Mouse (Mus musculus): ENCODE results near the gene Ppfia3.
A peak's percentile ranks its signal among the peaks of the same experiment; 100 is the strongest.
"Not testable (repeated sequence)": the region's sequence is repeated elsewhere in the genome, so short reads cannot be mapped to it uniquely, and the experiment has no call there.

Ppfia3 gene

DNA sequence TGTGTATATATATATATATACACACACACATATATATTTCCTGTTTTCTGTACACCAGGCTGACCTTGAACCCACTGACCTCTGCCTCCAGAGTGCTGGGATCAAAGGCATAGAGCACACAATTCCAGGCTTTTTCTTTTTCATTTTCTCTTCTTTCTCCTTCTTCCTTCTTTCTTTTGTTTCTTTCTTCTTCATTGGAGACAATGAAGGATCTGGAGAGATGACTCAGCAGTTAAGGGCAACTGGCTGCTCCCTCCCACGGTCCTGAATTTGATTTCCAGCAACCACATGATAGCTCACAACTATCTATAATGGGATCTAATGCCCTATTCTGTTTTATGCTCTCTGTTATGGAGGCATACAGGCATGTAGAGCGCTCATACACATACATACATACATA lies 30.0 kb upstream of the Ppfia3 start:
- H3K4me1 ChIP-seq (replicated peaks; ENCODE audit: low read depth, low read length) = peaks cover 45% of the 10 kb centered on the region
- H3K4me3 ChIP-seq (replicated peaks; ENCODE audit: low read length) = no peak overlapping the region
- no peaks in the 10 kb centered on the region for H3K27me3 ChIP-seq (ENCODE audit: insufficient read depth, low read length)
- H3K36me3 ChIP-seq (ENCODE audit: insufficient read depth, low read length) = peaks cover 30% of the 10 kb centered on the region
- TF ChIP-seq POU5F1 (IDR thresholded peaks at IDR 0.05; ENCODE audit: borderline replicate concordance, low read length) (no peak), CTCF (conservative IDR thresholded peaks at IDR 0.05; ENCODE audit: low read length) (no peak), NANOG (IDR thresholded peaks at IDR 0.05; ENCODE audit: borderline replicate concordance, low read length) (no peak)
- H3K9me3 ChIP-seq (ENCODE audit: low read length) = no peaks in the 10 kb centered on the region

- not testable (repeated sequence) for H3K9me3 ChIP-seq (ENCODE audit: low read length); H3K27me3 ChIP-seq (ENCODE audit: insufficient read depth, low read length)
- Histone ChIP-seq H3K4me3 (replicated peaks; ENCODE audit: low read length) (peak overlapping the region; percentile 76), H3K36me3 (ENCODE audit: insufficient read depth, low read length) (peaks cover 34% of the 10 kb centered on the region), H3K4me1 (replicated peaks; ENCODE audit: low read depth, low read length) (peaks cover 44% of the 10 kb centered on the region)
These were observed 29.5 kb upstream of the Ppfia3 start for GRCm38 (mm10) chr7:45396337-45396775.

GRCm38 (mm10) chr7:45395578-45396336 lies 28.9 kb upstream of the Ppfia3 start, which contains the start of gene Snrnp70:
Snrnp70 (minus strand) TSS chr7:45395742.
- TF ChIP-seq POU5F1 (IDR thresholded peaks at IDR 0.05; ENCODE audit: borderline replicate concordance, low read length) = no peak
- TF ChIP-seq NANOG (IDR thresholded peaks at IDR 0.05; ENCODE audit: borderline replicate concordance, low read length) = no peak
- no peak for TF ChIP-seq CTCF (conservative IDR thresholded peaks at IDR 0.05; ENCODE audit: low read length)
- Histone ChIP-seq H3K4me3 (replicated peaks; ENCODE audit: low read length) (peak within 1 kb of the TSS; percentile 89), H3K27me3 (ENCODE audit: insufficient read depth, low read length) (no peaks in the 10 kb centered on the region), H3K9me3 (ENCODE audit: low read length) (no peaks in the 10 kb centered on the region), H3K36me3 (ENCODE audit: insufficient read depth, low read length) (peaks cover 38% of the 10 kb centered on the region), H3K4me1 (replicated peaks; ENCODE audit: low read depth, low read length) (peaks cover 42% of the 10 kb centered on the region)

GRCm38 (mm10) chr7:45395129-45395541 lies 28.3 kb upstream of the Ppfia3 start:
- H3K9me3 ChIP-seq (ENCODE audit: low read length) = no peaks in the 10 kb centered on the region
- no peaks in the 10 kb centered on the region for H3K27me3 ChIP-seq (ENCODE audit: insufficient read depth, low read length)
- H3K4me1 ChIP-seq (replicated peaks; ENCODE audit: low read depth, low read length) = peaks cover 44% of the 10 kb centered on the region
- H3K36me3 ChIP-seq (ENCODE audit: insufficient read depth, low read length) = peaks cover 44% of the 10 kb centered on the region
- peak overlapping the region; percentile 89 for H3K4me3 ChIP-seq (replicated peaks; ENCODE audit: low read length)
- TF ChIP-seq POU5F1 (IDR thresholded peaks at IDR 0.05; ENCODE audit: borderline replicate concordance, low read length) (no peak), CTCF (conservative IDR thresholded peaks at IDR 0.05; ENCODE audit: low read length) (no peak), NANOG (IDR thresholded peaks at IDR 0.05; ENCODE audit: borderline replicate concordance, low read length) (no peak)

GRCm38 (mm10) chr7:45386077-45386476 lies 19.3 kb upstream of the Ppfia3 start:
- TF ChIP-seq CTCF (conservative IDR thresholded peaks at IDR 0.05; ENCODE audit: low read length) = no peak
- no peak for TF ChIP-seq NANOG (IDR thresholded peaks at IDR 0.05; ENCODE audit: borderline replicate concordance, low read length)
- TF ChIP-seq POU5F1 (IDR thresholded peaks at IDR 0.05; ENCODE audit: borderline replicate concordance, low read length) = no peak
- no peaks in the 10 kb centered on the region for H3K9me3 ChIP-seq (ENCODE audit: low read length)
- peaks cover 98% of the 10 kb centered on the region for H3K36me3 ChIP-seq (ENCODE audit: insufficient read depth, low read length)
- H3K4me1 ChIP-seq (replicated peaks; ENCODE audit: low read depth, low read length) = peaks cover 56% of the 10 kb centered on the region
- H3K27me3 ChIP-seq (ENCODE audit: insufficient read depth, low read length) = no peaks in the 10 kb centered on the region
- no peak overlapping the region for H3K4me3 ChIP-seq (replicated peaks; ENCODE audit: low read length)

DNA sequence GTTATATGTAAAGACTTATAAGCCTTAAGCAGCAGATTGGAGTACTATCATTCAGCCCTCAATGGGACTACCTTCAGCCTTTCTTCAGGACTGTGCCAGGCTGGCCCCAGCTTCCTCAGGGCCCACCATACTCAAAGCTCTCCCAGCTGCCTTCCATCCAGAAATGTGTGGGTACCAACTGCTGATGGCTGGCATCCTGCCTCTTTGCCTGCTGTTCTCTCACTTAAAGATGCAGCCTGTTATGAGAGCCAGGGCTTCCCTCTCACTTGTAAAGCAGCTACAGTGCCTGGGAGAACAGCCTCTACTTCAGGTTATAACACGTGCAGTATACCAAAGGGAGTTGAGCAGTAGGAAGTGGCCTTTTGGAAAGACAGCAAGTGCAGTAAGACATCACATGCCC lies 9.2 kb upstream of the Ppfia3 start:
- H3K4me3 ChIP-seq (replicated peaks; ENCODE audit: low read length) = no peak overlapping the region
- H3K36me3 ChIP-seq (ENCODE audit: insufficient read depth, low read length) = peaks cover 93% of the 10 kb centered on the region
- no peaks in the 10 kb centered on the region for H3K9me3 ChIP-seq (ENCODE audit: low read length)
- H3K4me1 ChIP-seq (replicated peaks; ENCODE audit: low read depth, low read length) = peaks cover 83% of the 10 kb centered on the region
- H3K27me3 ChIP-seq (ENCODE audit: insufficient read depth, low read length) = no peaks in the 10 kb centered on the region
- TF ChIP-seq NANOG (IDR thresholded peaks at IDR 0.05; ENCODE audit: borderline replicate concordance, low read length) = no peak
- TF ChIP-seq CTCF (conservative IDR thresholded peaks at IDR 0.05; ENCODE audit: low read length) = no peak
- no peak for TF ChIP-seq POU5F1 (IDR thresholded peaks at IDR 0.05; ENCODE audit: borderline replicate concordance, low read length)

DNA sequence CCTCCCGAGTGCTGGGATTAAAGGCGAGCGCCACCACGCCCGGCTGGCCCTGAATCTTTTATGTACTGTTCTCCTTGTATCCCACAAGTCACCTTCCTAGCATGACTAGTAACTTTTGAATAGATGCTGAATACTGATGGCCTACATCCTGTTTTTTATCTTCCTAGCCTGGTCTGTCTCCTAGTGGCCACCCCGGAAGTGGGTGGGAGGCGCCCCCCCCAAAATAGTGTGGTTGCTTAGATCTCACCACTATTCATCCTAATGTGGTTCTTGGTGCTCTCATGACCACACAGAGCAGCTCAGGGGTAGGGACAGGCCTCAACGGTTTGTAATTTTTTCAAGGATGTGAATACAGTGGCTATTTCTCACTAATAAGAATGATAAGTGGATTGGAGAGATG lies 7.8 kb upstream of the Ppfia3 start:
- Histone ChIP-seq H3K4me1 (replicated peaks; ENCODE audit: low read depth, low read length) (peaks cover 83% of the 10 kb centered on the region), H3K27me3 (ENCODE audit: insufficient read depth, low read length) (peaks cover 5% of the 10 kb centered on the region), H3K4me3 (replicated peaks; ENCODE audit: low read length) (no peak overlapping the region), H3K9me3 (ENCODE audit: low read length) (no peaks in the 10 kb centered on the region), H3K36me3 (ENCODE audit: insufficient read depth, low read length) (peaks cover 79% of the 10 kb centered on the region)
- TF ChIP-seq NANOG (IDR thresholded peaks at IDR 0.05; ENCODE audit: borderline replicate concordance, low read length) (no peak), CTCF (conservative IDR thresholded peaks at IDR 0.05; ENCODE audit: low read length) (no peak), POU5F1 (IDR thresholded peaks at IDR 0.05; ENCODE audit: borderline replicate concordance, low read length) (no peak)

GRCm38 (mm10) chr7:45372371-45372770 lies 5.6 kb upstream of the Ppfia3 start:
- no peak for TF ChIP-seq POU5F1 (IDR thresholded peaks at IDR 0.05; ENCODE audit: borderline replicate concordance, low read length)
- Histone ChIP-seq H3K4me3 (replicated peaks; ENCODE audit: low read length) (no peak overlapping the region), H3K9me3 (ENCODE audit: low read length) (no peaks in the 10 kb centered on the region), H3K36me3 (ENCODE audit: insufficient read depth, low read length) (peaks cover 61% of the 10 kb centered on the region), H3K27me3 (ENCODE audit: insufficient read depth, low read length) (peaks cover 17% of the 10 kb centered on the region), H3K4me1 (replicated peaks; ENCODE audit: low read depth, low read length) (peaks cover 84% of the 10 kb centered on the region)

Measured in E14TG2a.4 (cell line).